Mouse (Mus musculus) Muller cell, postnatal 12 days (primary cell): ENCODE data around the gene Camkv.
A peak's percentile ranks its signal among the peaks of the same experiment; 100 is the strongest.

ENCODE experiments used
- DNase-seq: peaks from one replicate; pipeline ENCODE4 v3.0.0-alpha.2; 2015; ENCODE audit errors: inconsistent ontology term

Camkv gene

DNA sequence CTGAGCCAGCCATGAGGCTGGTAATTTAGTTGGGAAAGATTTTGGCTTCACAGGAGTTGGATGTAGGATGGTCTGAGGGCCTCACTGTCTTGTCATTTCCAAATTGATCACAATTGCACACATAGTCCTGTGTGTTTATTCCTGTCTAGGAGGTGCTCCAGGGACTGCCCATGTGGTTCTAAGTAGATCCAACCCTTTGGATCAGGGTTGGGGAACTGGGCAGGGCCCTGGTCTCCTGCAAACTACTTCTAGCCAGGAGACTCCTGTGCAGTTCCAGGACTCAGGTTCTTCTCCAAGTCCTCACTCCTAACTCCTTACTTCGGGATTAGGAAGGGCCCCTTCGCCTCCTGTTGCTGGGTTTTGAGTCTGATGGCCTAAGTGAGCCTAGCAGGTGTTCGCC lies at the start of gene Camkv:
Gene Camkv (plus strand): TSS at position 301 of the 400 bp plus-strand sequence.
- no peak for DNase-seq

- peak; percentile 89 for DNase-seq
Observed at GRCm38 (mm10) chr9:107887804-107888266, 47.6 kb upstream of the Camkv start, which contains the start of gene Mon1a. TSS of gene Mon1a (plus strand) at chr9:107888151.

DNA sequence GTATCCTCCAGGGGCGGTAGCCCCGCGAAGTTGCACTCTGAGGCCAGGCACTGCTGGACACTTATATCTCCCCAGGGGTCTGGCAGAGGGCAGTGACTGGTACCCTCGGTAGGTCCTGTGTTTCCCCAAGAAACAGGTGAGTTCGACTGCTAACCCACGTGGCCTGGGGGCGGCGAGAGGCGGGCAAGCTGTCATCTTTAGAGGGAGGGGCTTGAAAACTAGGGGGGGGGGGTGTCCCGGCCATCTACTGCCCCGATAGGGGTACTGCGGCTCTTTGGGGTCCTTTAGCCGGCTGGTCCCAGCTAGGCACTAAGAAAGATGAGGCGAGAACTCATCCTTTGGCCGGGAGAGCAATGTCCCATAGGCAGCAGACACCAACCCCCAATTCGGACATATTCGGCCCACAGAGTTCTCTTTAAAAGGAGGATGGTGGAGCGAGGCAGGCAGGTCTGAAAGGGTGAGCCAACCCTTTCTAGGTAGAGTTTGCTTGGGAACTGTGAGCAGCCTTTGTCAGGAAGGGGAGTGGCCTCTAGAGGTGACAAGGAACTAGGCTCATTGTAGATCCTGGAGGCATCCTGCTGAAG lies 47.1 kb upstream of the Camkv start:
- peak; percentile 77 for DNase-seq

- DNase-seq: no peak
Observed at GRCm38 (mm10) chr9:107890260-107890659, 45.2 kb upstream of the Camkv start.

DNA sequence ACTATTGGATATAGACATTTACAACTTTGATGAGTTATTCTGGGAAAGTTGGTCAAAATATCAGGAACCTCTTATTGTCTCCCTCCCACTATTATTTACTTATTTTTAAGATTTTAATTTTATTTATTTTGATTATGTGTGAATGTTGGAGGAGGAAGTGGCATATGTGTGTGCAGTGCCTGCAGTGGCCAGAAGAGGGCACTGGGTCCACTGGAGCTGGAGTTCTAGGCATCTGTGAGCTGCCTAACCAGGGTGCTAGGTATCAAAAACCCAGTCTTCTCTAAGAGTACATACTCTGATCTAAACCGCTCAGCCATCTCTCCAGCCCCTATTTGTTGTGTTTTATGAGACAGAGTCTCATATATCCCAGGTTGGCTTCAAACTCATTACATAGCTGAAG lies 44.5 kb upstream of the Camkv start:
- no peak for DNase-seq

DNA sequence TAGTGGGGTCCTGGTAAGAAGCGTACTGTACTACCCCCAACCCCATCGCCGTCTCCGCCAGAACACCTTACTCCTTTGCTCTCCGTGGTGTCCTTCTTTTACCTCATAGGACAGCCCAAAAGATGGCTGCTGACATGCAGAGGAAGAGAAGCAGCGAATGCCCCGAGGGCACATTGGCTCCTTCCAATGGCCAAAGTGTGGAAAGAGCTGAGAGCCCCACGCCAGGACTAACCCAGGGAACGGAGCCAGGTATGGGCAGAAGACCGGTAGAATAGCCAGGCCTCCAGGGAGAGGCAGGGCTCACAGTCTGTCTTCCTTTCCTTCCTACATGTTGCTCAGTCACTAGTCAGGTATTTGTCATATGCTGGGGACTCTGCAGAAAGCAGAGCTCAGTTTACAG lies 36.9 kb upstream of the Camkv start:
- no peak for DNase-seq

- no peak for DNase-seq
Observed at GRCm38 (mm10) chr9:107899855-107900254, 35.6 kb upstream of the Camkv start.

GRCm38 (mm10) chr9:107900840-107901626 lies 34.4 kb upstream of the Camkv start:
- peak; percentile 68 for DNase-seq

- no peak for DNase-seq
Observed at GRCm38 (mm10) chr9:107901627-107901914, 33.9 kb upstream of the Camkv start.

DNA sequence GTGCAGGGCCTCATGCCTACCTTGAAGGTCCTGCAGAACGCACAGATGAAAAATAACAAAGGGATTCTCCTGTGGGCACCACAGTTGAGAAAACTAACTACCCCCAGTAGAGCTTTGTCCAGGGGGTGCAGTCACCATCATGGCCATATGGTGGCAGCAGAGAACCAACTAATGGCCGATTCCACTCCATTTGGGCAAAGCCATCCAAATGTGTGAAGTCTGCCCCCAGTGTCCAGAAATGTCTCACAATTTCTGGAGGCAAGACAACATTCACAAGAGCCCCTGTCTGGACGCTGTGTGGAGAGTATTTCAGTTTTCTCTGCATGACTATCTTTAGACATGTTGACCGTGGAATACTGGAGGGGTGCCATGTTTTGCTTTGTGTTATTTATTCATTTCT lies 30.7 kb upstream of the Camkv start:
- DNase-seq: peak; percentile 71

- DNase-seq: peak; percentile 53
Observed at GRCm38 (mm10) chr9:107906252-107906966, 29.1 kb upstream of the Camkv start, which contains the start of gene Mst1r. TSS of gene Mst1r (plus strand) at chr9:107906873.

- DNase-seq: no peak
Observed at GRCm38 (mm10) chr9:107906967-107907800, 28.3 kb upstream of the Camkv start.

DNA sequence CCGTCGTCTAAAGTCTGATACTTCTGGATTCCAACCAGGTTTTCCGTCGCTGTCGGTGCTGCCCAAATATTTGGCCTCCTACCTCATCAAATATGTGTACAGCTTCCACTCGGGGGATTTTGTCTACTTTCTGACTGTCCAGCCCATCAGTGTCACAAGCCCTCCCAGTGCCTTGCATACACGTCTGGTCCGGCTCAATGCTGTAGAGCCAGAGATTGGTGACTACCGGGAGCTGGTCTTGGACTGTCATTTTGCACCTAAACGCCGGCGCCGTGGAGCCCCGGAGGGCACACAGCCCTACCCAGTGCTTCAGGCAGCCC lies 27.7 kb upstream of the Camkv start:
- DNase-seq: no peak

DNA sequence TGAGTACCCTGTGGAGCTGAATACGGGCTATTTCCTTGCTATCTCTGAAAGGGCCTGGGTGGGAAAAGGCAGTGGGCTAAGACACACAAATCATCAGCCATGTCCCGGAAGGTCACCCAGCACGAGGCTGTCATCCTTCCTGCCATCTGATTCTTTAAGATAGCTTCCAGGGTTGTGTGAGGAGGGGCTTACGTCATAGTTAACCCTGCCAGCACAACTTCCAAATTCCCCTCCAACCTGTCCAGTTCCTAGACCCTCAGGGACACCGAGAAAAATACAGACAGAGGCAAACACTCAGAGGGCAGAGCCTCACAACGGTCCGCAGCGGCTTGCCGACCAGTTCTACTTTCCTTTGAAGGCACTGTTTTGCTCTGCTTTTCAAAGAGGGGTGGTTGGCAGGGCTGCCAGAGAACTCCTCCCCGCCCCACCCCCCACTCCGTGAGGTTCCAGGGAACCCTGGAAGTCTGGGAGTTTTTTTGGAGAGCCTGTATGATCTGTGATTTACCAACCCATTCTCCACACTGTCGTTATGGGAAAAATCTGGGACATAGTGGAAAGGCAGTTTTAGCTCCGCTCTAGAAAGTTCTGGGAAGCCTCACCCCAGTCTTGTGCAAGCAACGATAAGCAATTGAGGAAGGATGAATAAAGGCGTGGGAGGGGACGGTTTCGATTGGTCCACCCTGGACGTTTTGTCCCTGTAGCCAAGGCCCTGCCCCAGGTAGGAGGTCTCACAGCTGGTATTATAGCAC lies 26.9 kb upstream of the Camkv start:
- no peak for DNase-seq

DNA sequence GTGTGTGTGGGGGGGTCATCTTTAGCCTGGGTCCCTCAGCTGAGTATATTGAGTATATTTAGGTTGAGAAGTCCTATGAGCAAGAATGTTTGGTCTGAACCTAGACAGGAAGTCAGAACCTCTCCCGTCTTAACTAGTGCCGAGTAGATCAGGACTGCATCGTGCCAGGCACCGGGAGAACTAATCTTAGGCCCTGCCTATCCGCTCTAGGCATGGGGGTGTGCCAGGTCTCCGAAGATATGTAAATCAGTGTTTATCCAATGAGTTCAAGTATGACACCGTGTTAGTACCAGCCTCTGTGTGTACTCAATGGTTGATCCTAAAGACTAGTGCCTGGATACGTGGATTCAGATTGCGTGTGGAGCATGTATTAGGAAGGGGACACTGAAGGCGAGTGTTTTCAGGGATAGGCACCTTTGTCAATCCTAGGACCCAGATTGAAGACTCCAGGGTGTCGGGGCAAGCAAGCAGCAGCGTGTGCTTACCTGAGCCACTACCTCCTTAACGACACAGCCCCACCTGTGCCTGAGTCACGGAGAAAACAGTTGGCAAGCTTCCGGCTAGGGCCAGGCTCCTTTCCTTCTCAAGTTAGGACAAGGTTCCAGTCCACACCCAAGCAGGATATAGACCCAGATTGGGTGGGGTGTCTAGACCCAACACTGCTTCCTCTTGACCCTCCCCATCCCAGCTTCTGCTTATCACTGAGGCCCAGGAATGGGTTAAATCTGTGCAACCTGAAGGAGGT lies 25.3 kb upstream of the Camkv start:
- no peak for DNase-seq

DNA sequence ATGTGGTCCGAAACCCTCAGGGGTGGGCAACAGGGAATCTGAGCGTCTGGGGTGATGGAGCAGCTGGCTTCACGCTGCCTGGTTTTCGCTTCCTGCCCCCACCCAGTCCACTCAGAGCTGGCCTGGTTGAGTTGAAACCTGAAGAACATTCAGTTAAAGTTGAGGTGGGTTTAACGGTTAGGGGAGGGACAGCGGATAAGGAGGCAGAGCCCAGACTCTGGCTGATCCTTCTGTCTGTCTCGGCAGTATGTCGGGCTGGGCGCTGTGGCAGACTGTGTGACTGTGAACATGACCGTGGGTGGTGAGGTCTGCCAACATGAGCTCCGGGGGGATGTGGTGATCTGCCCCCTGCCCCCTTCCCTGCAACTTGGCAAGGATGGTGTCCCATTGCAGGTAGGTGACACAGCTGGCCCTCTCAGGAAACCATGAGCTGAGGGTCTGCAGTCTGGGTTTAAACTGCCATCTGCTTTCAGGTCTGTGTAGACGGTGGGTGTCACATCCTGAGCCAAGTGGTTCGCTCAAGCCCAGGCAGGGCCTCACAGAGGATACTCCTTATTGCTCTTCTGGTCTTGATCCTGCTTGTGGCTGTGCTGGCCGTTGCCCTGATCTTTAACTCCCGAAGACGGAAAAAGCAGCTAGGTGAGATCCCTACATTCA lies 20.6 kb upstream of the Camkv start:
- DNase-seq: no peak

DNA sequence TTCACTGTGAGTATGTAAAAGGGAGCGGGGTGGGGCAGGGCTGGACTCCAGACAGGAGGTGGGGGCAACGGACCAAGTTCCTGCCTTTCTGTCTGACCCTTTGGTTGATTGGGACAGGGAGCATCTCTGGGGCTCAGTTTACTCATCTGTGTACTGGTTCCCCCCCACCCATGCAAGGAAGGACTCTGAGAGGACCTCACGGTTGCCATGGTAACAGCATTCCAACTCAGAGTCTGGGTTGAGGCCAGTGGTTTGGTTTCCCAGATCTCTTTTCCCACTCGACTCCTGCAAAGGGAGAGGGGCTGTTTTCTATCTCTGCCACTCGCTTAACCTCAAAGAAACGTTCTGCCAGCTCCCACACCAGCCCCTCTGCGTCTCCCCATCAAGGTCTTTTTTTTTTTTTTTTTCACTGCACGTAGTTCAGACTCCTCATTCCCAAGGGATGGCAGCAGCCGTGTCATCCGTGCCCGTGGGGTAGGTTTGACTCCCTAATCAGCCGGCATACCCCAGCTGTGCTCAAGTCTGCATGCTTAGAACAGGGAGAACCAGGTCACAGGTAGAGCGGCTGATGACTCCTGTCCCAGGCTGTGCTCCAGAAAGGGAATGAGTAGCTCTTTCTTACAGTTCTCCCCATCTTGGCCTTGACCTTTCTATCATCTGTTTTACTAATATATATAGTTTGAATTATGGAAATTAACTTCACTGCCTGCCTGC lies 17.4 kb upstream of the Camkv start:
- DNase-seq: peak; percentile 37

- no peak for DNase-seq
Observed at GRCm38 (mm10) chr9:107918884-107919283, 16.6 kb upstream of the Camkv start.

GRCm38 (mm10) chr9:107919441-107919840 lies 16.0 kb upstream of the Camkv start:
- DNase-seq: no peak
